Mouse (Mus musculus): ENCODE results near the gene Arhgef25. TPM values are rescaled to one million over a fixed set of nuclear protein-coding genes. Genes with fewer than 3 reads are reported as not detected.

The Arhgef25 gene
- polyA plus RNA-seq, 1 experiment, result 18.6 TPM

DNA sequence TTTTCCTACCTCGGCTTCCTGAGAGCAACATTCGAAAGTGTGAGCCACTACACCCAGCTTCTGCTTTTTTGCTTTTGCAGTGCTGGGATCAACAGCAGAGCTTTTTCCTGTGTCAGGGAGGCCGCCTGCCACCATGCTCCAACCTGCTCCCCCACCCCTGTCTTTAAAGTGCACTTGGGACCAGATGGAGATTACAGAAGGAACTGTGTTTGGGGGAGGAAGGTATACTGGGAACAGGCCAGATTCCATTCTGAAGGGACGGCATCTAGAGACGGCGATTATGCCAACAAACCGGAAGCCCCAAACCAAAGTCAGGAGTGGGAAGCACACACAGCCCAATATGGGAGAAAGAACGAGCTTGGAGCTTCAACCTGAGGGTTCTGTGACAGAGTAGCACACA is 37.3 kb upstream of the Arhgef25 start:
- Histone ChIP-seq H3K4me1 (ENCODE audit: control insufficient read depth, insufficient read depth, low read length) (peaks cover 5% of the 10 kb centered on the region), H3K36me3 (ENCODE audit: control insufficient read depth, insufficient read depth, low read length) (no peaks in the 10 kb centered on the region), H3K27me3 (ENCODE audit: control insufficient read depth, insufficient read depth, low read length) (no peaks in the 10 kb centered on the region), H3K27ac (ENCODE audit: control insufficient read depth, insufficient read depth, low read depth, low read length) (no peak overlapping the region), H3K4me3 (ENCODE audit: control insufficient read depth, low read depth, low read length) (no peak overlapping the region)
- no peak for TF ChIP-seq POLR2A (IDR thresholded peaks at IDR 0.05; ENCODE audit: control insufficient read depth, low read depth, low read length)
- no peak for TF ChIP-seq CTCF (IDR thresholded peaks at IDR 0.05; ENCODE audit: control insufficient read depth, insufficient read depth, insufficient replicate concordance, low read depth, low read length)

DNA sequence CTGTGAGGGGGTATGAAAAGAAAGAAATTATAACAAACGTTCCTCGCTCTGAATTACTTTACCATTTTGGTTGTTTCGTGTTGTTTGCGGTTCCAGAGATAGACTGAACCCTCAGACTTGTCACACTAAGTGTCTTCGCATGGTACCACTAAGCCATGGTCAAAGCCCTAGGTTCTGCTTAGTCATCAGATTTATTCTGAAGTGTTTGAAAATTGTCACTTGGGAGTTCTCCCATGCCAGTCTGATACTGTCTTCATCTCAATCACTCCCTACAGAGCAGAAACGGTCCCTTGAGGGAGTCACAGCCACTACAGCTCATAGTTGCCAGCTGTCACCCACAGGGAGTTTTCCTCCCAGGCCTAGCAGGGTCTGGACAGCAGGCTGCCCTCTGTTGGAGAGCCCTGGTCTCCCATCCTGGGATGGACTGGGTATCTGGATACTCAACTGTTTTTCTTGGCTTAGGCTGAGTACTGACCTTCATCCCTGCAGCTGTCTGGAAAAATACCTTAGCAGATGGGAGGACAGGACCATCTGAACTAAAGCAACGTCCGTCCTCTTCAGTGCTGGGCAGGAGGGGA is 36.5 kb upstream of the Arhgef25 start:
- no peaks in the 10 kb centered on the region for H3K27me3 ChIP-seq (ENCODE audit: control insufficient read depth, insufficient read depth, low read length)
- H3K4me3 ChIP-seq (ENCODE audit: control insufficient read depth, low read depth, low read length), result no peak overlapping the region
- peak; percentile 19; the same call in 1 of the 2 replicates for TF ChIP-seq CTCF (IDR thresholded peaks at IDR 0.05; ENCODE audit: control insufficient read depth, insufficient read depth, insufficient replicate concordance, low read depth, low read length)
- TF ChIP-seq POLR2A (IDR thresholded peaks at IDR 0.05; ENCODE audit: control insufficient read depth, low read depth, low read length), result no peak
- H3K36me3 ChIP-seq (ENCODE audit: control insufficient read depth, insufficient read depth, low read length), result no peaks in the 10 kb centered on the region
- no peak overlapping the region for H3K27ac ChIP-seq (ENCODE audit: control insufficient read depth, insufficient read depth, low read depth, low read length)
- H3K4me1 ChIP-seq (ENCODE audit: control insufficient read depth, insufficient read depth, low read length), result peaks cover 5% of the 10 kb centered on the region

DNA sequence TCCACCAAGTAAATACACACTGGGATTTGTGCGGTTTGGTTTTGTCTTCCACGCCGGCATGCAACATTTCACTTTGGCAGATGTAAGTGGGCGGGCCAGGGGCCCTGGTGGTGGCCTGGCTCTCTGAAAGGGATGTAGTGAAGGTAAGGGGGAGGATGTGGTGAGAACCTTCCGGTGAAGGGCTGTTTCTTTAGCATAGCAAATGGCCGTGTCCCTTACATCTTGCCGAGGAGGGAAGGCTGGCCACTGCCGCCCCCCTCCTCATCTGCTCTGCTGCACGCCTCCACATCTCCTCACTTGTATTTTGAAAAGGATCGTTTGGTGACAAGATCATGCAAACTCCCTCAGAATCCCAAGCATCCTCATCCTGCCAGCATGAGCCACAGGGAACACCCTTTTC is 35.8 kb upstream of the Arhgef25 start:
- H3K4me1 ChIP-seq (ENCODE audit: control insufficient read depth, insufficient read depth, low read length), result peaks cover 5% of the 10 kb centered on the region
- H3K4me3 ChIP-seq (ENCODE audit: control insufficient read depth, low read depth, low read length), result no peak overlapping the region
- no peaks in the 10 kb centered on the region for H3K36me3 ChIP-seq (ENCODE audit: control insufficient read depth, insufficient read depth, low read length)
- no peaks in the 10 kb centered on the region for H3K27me3 ChIP-seq (ENCODE audit: control insufficient read depth, insufficient read depth, low read length)
- no peak overlapping the region for H3K27ac ChIP-seq (ENCODE audit: control insufficient read depth, insufficient read depth, low read depth, low read length)
- TF ChIP-seq CTCF (IDR thresholded peaks at IDR 0.05; ENCODE audit: control insufficient read depth, insufficient read depth, insufficient replicate concordance, low read depth, low read length) (no peak), POLR2A (IDR thresholded peaks at IDR 0.05; ENCODE audit: control insufficient read depth, low read depth, low read length) (no peak)

DNA sequence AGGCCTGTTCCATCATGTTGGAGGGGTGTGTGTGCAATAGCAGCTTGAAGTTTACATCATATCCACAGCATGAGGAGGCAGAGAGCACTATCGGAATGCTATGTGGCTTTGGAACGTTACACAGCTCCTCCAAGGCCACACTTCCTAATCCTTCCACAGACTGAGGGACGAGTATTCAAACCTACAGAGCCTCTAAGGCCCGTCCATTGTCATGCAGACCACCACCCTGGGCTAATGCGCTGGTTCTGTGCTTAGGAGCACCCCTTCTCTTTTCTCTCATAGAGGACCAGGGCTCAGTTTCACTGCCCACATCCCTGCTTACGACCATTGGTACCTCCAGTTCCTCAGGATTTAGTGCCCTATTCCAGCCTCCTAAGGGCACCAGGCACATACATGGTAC is 35.3 kb upstream of the Arhgef25 start:
- Histone ChIP-seq H3K4me1 (ENCODE audit: control insufficient read depth, insufficient read depth, low read length) (peaks cover 5% of the 10 kb centered on the region), H3K36me3 (ENCODE audit: control insufficient read depth, insufficient read depth, low read length) (no peaks in the 10 kb centered on the region), H3K4me3 (ENCODE audit: control insufficient read depth, low read depth, low read length) (no peak overlapping the region), H3K27ac (ENCODE audit: control insufficient read depth, insufficient read depth, low read depth, low read length) (no peak overlapping the region), H3K27me3 (ENCODE audit: control insufficient read depth, insufficient read depth, low read length) (no peaks in the 10 kb centered on the region)
- TF ChIP-seq CTCF (IDR thresholded peaks at IDR 0.05; ENCODE audit: control insufficient read depth, insufficient read depth, insufficient replicate concordance, low read depth, low read length) (no peak), POLR2A (IDR thresholded peaks at IDR 0.05; ENCODE audit: control insufficient read depth, low read depth, low read length) (no peak)

DNA sequence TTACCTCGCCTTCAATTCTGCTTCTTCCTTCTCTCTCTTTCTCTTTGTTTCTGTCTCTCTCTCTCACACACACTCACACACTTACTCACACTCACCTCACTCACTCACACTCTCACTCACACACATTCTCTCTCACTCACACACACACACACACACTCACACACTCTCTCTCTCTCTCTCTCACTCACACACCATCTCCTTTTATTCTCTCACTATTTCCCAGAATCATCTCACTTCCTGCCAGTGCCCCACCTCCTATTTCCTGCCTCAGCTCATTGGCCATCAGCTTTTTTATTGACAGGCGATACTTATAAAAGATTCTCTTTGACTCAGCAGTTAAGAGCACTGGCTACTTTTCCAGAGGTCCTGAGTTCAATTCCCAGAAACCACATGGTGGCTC is 28.5 kb upstream of the Arhgef25 start:
- no peak overlapping the region for H3K4me3 ChIP-seq (ENCODE audit: control insufficient read depth, low read depth, low read length)
- TF ChIP-seq CTCF (IDR thresholded peaks at IDR 0.05; ENCODE audit: control insufficient read depth, insufficient read depth, insufficient replicate concordance, low read depth, low read length) (no peak), POLR2A (IDR thresholded peaks at IDR 0.05; ENCODE audit: control insufficient read depth, low read depth, low read length) (no peak)
- no peak overlapping the region for H3K27ac ChIP-seq (ENCODE audit: control insufficient read depth, insufficient read depth, low read depth, low read length)
- no peaks in the 10 kb centered on the region for H3K27me3 ChIP-seq (ENCODE audit: control insufficient read depth, insufficient read depth, low read length)
- no peaks in the 10 kb centered on the region for H3K36me3 ChIP-seq (ENCODE audit: control insufficient read depth, insufficient read depth, low read length)
- H3K4me1 ChIP-seq (ENCODE audit: control insufficient read depth, insufficient read depth, low read length), result no peaks in the 10 kb centered on the region

DNA sequence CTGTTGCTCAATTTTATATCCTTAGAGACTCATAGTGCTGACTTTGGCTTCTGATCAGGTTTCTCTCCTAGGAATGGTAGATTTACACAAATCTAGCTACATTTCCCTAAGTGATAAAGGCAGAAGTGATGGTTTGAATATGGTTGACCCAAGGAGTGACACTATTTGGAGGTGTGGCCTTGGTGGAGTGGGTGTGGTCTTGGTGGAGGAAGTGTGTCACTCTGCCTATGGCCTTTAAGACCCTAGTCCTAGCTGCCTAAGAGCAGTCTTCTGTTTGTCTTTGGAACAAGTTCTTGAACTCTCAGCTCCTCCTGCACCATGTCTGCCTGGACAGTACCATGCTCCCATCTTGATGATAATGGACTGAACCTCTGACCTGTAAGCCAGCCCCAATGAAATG is 27.3 kb upstream of the Arhgef25 start:
- no peak overlapping the region for H3K27ac ChIP-seq (ENCODE audit: control insufficient read depth, insufficient read depth, low read depth, low read length)
- no peaks in the 10 kb centered on the region for H3K36me3 ChIP-seq (ENCODE audit: control insufficient read depth, insufficient read depth, low read length)
- no peaks in the 10 kb centered on the region for H3K4me1 ChIP-seq (ENCODE audit: control insufficient read depth, insufficient read depth, low read length)
- no peak overlapping the region for H3K4me3 ChIP-seq (ENCODE audit: control insufficient read depth, low read depth, low read length)
- TF ChIP-seq POLR2A (IDR thresholded peaks at IDR 0.05; ENCODE audit: control insufficient read depth, low read depth, low read length) (no peak), CTCF (IDR thresholded peaks at IDR 0.05; ENCODE audit: control insufficient read depth, insufficient read depth, insufficient replicate concordance, low read depth, low read length) (no peak)
- H3K27me3 ChIP-seq (ENCODE audit: control insufficient read depth, insufficient read depth, low read length), result no peaks in the 10 kb centered on the region

DNA sequence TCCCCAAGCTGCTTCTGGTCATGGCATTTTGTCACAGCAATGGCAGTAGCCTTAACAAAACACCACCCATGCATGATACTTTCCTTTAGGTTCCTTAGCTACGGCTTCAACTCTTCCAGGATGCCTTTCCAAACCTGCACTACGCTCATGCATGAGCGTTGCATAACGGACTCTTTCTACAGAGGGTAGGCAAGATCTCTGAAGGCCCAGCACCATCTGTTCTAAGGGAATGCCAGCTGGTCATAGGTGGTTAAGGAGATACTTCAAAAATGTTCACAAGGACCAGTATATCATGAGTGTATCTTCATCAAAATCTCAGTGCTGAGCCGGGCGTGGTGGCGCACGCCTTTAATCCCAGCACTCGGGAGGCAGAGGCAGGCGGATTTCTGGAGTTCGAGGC is 26.6 kb upstream of the Arhgef25 start:
- Histone ChIP-seq H3K4me3 (ENCODE audit: control insufficient read depth, low read depth, low read length) (no peak overlapping the region), H3K36me3 (ENCODE audit: control insufficient read depth, insufficient read depth, low read length) (no peaks in the 10 kb centered on the region), H3K4me1 (ENCODE audit: control insufficient read depth, insufficient read depth, low read length) (no peaks in the 10 kb centered on the region; the same call in 1 of the 2 replicates), H3K27ac (ENCODE audit: control insufficient read depth, insufficient read depth, low read depth, low read length) (no peak overlapping the region), H3K27me3 (ENCODE audit: control insufficient read depth, insufficient read depth, low read length) (no peaks in the 10 kb centered on the region)
- TF ChIP-seq CTCF (IDR thresholded peaks at IDR 0.05; ENCODE audit: control insufficient read depth, insufficient read depth, insufficient replicate concordance, low read depth, low read length) (no peak), POLR2A (IDR thresholded peaks at IDR 0.05; ENCODE audit: control insufficient read depth, low read depth, low read length) (no peak)

DNA sequence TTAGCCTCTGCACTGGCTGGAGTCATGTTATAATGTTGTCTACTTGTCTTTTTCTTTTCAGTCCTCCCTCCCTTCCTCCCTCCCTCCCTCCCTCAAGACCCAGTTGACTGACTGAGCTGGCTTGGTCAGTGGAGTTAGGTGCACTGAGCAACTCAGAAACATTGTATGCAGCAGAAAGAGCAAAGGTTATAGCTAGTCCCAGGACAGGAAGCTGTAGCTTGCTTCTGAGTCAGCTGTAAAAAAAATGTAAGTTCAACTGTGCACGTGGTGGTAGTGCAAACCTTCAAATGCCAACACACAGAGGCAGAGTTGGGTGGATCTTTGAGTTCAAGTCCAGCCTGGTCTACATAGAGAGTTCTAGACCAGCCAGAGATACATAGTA is 24.5 kb upstream of the Arhgef25 start:
- TF ChIP-seq CTCF (IDR thresholded peaks at IDR 0.05; ENCODE audit: control insufficient read depth, insufficient read depth, insufficient replicate concordance, low read depth, low read length) (no peak), POLR2A (IDR thresholded peaks at IDR 0.05; ENCODE audit: control insufficient read depth, low read depth, low read length) (no peak)
- Histone ChIP-seq H3K27me3 (ENCODE audit: control insufficient read depth, insufficient read depth, low read length) (no peaks in the 10 kb centered on the region), H3K27ac (ENCODE audit: control insufficient read depth, insufficient read depth, low read depth, low read length) (no peak overlapping the region), H3K4me3 (ENCODE audit: control insufficient read depth, low read depth, low read length) (no peak overlapping the region), H3K36me3 (ENCODE audit: control insufficient read depth, insufficient read depth, low read length) (no peaks in the 10 kb centered on the region), H3K4me1 (ENCODE audit: control insufficient read depth, insufficient read depth, low read length) (peaks cover 6% of the 10 kb centered on the region)

All from testis, adult 2 months (tissue).